Mouse (Mus musculus): ENCODE data around the gene Ankrd1.
A peak's percentile ranks its signal among the peaks of the same experiment; 100 is the strongest.

Gene Ankrd1

DNA sequence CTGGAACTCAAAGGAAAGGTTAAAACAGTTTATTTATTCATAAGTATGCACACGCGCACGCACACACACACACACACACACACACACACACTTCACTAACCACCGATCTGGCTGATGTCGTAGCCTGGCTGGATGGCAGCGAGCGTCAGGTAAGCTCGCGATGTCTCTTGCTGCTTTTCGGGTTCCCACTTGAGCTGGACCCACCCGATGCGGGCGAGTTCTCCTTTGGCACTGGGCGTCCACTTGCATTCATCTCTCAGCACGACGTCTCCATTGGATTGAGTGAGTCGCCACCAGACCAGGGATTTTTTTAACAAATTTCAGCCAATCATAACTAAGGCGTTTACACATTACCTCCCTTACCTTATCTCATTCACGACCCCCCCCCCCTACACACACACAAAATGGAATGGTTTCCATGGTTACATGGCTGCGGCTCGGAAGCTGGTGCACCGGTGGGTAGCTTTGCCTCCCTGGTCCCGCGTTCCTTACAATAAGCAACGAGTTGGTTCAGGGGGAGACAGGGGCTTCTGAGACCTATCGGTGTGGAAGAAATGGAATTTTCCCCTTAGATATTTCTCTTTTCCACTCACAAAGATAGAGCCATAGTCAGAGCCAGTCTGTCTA is 10.5 kb downstream of the Ankrd1 start:
- DNase-seq, result no peak

DNA sequence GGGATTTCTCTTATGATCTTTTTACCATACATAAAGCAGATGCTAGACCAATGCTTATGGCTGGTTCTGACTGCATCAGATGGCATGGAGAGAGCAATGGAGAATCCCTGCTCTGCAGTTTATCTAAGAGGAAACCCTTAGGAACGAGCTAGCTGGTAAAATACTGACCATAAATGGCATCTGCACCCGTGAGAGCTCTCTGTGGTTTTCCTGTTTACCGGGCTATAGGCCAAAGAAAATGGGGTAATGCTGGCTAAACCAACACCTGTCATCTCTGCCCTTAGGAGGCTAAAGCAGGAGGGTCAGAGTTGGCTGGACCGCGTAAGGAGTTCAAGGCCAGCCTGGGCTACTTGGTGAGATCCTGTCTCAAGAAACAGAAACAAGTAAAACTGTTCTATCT is 16.0 kb downstream of the Ankrd1 start:
- no peak for DNase-seq

DNA sequence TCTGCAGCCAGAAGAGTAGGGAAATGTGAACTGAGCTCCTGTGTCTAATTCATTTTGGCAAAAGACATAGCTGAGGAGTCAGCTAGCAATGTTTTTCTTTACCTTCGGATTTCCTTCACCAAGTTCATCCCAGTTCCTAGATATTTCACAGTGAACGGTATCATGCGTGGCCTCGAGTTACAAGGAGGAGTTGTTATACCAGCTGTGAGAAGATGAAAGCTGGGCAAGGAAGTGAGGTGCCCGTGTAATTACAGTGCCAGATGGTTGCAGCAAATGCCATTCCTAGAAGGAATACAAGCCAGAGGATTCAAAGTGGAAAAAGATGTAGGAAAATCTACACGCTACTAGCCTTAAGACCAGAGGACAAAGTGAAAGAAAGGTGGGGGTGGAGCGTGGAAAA is 21.0 kb downstream of the Ankrd1 start:
- DNase-seq, result no peak

DNA sequence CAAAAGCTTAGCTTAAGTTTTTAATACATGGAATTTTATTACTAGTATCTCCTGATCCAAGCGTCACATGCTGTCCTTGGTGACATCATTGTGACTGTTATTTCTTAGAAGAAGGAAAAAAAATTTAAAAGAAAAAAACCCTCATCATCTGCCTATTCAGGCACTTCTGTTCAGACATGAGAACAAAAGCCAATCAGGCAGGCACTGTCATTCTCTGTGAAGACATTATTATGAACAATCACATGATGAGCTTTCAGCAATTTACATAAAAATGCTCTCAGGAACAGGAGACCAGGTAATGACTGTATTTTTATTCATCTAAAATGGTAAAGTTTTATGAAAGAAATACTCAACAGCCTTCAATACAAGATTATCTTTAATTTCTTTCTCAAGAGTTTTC is 21.6 kb downstream of the Ankrd1 start:
- DNase-seq, result no peak

DNA sequence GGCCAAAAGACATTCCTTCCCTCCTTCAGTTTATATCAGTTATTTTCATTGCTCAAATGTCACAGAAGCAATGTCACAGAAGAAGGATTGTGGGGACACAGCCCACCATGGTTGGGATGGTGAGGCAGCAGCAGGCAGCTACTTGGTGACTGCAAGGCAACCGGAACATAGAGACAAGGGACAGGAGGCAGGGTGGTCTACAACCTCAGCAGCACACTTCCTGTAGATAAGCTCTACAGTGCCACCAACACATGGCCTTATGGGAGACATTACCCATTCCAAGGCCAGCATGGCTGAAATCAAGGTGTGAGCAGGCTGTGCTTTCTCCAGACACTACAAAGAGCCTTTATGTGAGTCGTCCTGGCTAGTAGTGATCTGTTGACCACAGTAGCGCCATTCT is 22.7 kb downstream of the Ankrd1 start:
- no peak for DNase-seq

DNA sequence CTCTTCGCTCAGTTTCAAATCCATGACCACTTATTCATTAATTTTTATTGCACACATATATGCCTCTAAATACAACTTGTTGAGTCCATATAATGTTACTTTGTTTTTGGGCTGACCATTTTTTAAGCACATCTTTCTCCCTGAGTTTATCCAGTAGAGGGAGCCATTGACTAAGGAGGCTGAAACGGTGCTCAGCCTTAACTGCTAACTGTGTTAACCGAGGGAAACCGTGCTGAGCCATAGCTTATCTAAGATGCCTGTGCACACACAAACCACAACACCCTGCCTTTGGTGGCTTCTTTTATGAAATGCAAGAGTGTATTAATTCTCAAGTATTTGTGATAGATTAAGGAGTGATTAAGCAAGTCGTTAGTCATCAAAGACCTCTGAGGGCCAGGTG is 29.1 kb downstream of the Ankrd1 start:
- no peak for DNase-seq

DNA sequence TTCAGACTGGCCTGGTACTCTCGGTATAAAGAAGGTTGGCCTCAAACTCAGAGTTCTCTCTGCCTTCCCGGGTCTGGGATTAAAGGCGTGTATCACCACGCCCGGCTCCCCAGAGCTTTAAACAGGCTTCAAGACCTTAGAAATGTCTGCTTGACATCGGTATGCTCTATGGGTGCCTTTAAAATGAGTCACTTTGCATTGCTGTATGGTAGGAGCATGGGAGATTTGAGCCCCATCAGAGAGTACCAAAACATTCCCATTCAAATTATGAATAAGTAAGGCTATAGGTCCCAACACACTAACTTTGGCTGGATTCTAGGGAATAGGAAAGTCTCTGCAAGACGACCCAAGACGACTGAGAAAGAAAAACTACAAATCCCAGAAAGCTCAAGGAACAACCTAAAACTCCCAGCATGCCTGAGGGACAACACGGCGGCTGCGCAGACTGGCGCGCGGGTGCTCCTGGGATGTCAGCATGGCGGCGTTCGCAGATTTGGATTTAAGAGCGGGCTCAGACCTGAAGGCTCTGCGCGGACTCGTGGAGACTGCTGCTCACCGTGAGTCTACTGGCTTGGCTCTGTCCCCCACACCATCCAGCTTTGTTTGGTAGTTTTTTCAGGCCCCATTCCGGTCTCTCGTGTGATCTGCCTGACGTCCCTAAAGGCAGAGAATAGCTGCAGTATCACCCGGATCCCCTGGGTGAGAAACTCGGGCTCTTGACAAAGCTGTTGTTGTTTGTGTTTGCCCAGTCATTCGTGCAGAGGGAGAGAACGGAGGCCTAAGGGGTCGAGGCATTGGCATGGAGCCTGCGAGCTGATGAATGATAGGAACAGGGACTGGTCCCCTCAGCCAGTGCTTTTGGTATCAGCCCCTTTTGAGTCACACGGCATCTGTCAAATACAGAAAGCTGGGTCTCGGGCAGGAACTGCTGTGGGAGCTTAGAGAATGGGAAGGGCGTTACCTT is 36.4 kb downstream of the Ankrd1 start, which contains the start of gene Rpp30:
Gene Rpp30 (plus strand): TSS at position 455 of the 964 bp plus-strand sequence.
- peak; percentile 77 to 85 for DNase-seq

DNA sequence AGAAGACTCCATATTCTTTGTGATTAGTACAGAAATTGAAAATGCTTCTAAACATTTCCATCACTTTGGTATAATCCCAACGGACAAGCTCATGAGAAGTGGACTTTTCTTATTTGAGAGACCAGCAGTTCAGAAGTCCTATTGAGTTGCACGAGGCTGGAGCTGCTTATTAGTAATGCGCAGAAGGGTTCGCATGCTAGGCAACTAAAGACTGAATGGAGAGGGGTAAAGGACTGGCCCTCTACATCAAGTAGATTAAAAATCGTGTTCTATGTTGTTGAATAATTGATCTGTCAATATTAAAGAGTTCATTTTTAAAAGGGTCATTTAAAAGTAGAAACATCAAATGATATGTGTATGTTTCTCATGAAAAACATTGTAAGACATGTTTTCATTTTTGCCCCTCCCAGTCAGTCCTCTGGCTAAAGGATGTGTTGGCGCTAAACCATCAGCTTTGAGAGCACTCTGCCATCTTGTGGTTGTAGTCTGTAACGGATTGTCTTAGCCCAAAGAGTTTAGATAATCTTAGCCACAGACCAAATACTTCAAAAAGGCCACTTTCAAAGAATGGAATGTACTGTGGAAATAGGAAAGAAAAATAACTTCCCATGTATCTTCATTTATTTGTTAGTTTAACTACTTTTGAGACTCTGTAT is 37.2 kb downstream of the Ankrd1 start:
- DNase-seq, result no peak

DNA sequence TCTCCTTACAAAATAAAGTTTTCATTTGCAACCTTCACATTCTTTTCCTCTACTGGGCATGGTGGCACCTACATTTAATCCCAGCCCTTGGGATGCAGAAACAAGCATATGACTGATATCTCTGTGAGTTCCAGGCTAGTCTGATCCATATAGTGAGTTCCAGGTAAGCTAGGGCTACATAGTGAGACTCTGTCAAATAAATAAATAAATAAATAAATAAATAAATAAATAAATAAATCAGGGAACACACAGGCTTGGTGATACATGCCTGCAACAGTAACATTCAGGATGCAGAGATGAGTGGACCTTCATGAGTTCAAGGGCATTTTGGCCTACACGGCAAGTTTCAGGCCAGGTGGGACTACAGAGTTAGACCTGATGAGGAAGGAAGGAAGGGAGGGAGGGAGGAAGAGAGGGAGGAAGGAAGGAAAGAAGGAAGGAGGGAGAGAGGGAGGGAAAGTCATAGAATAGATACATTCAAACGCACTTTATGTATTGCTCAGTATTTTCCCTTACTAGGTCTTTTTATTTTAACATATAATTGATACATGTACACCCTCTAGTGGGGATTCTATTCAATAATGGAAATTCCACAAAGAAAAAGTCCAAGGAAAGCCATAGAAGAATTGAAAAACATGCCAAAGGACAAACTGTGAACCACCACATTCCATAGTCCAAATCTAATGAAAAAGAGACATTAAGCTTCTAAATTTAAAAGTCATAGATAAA is 56.9 kb downstream of the Ankrd1 start:
- DNase-seq, result no peak
